Mouse (Mus musculus) liver, adult 2 months (tissue): ENCODE data around the gene Gm9040.
"Not testable (repeated sequence)": the region's sequence is repeated elsewhere in the genome, so short reads cannot be mapped to it uniquely, and the experiment has no call there.

Experiments used
- CTCF ChIP-seq: fragments of 200-500 bp; IDR thresholded peaks from 2 replicates; pipeline ENCODE4 v1.5.1; 2011; ENCODE audit warnings: low read depth, low read length, control low read depth
- POLR2A ChIP-seq: fragments of 200-500 bp; IDR thresholded peaks from 2 replicates; pipeline ENCODE4 v1.6.1; 2011; ENCODE audit warnings: low read length, control low read depth; ENCODE audit not compliant: insufficient read depth; ENCODE audit errors: extremely low read depth

GRCm38 (mm10) chr10:118302133-118302532 lies 24.6 kb downstream of the Gm9040 start:
- TF ChIP-seq CTCF, POLR2A: not testable (repeated sequence)
